Mouse (Mus musculus) macrophage (primary cell): ENCODE measurements around the gene Tspyl3. TPM values are rescaled to one million over a fixed set of nuclear protein-coding genes. Genes with fewer than 3 reads are reported as not detected.
A peak's percentile ranks its signal among the peaks of the same experiment; 100 is the strongest.
"Not testable (repeated sequence)": the region's sequence is repeated elsewhere in the genome, so short reads cannot be mapped to it uniquely, and the experiment has no call there.

Experiments
- H3K27ac ChIP-seq: fragments of 350-480 bp; formaldehyde crosslinking; 2 replicates; pipeline ENCODE4 v1.9.0; 2021
- H3K36me3 ChIP-seq: fragments of 350-480 bp; formaldehyde crosslinking; 2 replicates; pipeline ENCODE4 v1.9.0; 2021; ENCODE audit errors: inconsistent target
- H3K4me3 ChIP-seq: fragments of 350-480 bp; formaldehyde crosslinking; 2 replicates; pipeline ENCODE4 v1.9.0; 2021; ENCODE audit errors: inconsistent target
- H3K79me2 ChIP-seq: fragments of 350-480 bp; formaldehyde crosslinking; 2 replicates; pipeline ENCODE4 v1.9.0; 2021; ENCODE audit errors: inconsistent target
- WGBS: methylation state at CpG from one replicate; pipeline ENCODE4 v1.1.7; 2026; ENCODE audit warnings: inconsistent platforms; ENCODE audit not compliant: missing documents; 5-methylcytosine and 5-hydroxymethylcytosine counted together
- polyA plus RNA-seq: library from polyadenylated mRNA; stranded (reverse); fragments of 250-400 nt; gene quantifications from 3 replicates; pipeline ENCODE4 v1.2.4, GENCODE M21; 2018; ENCODE audit warnings: inconsistent platforms
- total RNA-seq, 78 experiments: library from RNA; depleted of rRNA; stranded (reverse); fragments of 250-400 nt; gene quantifications; 1 replicate in 9 of 78; 2 replicates in 24 of 78; 3 replicates in 43 of 78; 4 replicates in 2 of 78; pipeline ENCODE4 v1.2.4; 2018; ENCODE audit warnings: inconsistent platforms in 56 of 78

The Tspyl3 gene
- total RNA-seq (2018; cell fraction: chromatin; rRNA removed) = 1 to 10 TPM; 2.0 to 8.6 (median 4.8) TPM
- total RNA-seq (2018; cell fraction: cytosol; rRNA removed) = 1 to 10 TPM; 3.9 to 7.4 (median 5.7) TPM
- 10 to 100 TPM in 5 of 26 experiments, 1 to 10 TPM in 21; 3.1 to 13.7 (median 7.6) TPM for total RNA-seq (2018; cell fraction: nucleus; rRNA removed)
- polyA plus RNA-seq = 3.4 to 5.4 TPM (median 4.4 TPM) in 3 replicates

GRCm38 (mm10) chr2:153224946-153225594 is at the start of gene Tspyl3:
Gene Tspyl3 (minus strand): TSS chr2:153225441.
- 4% methylated on average over 29 of the region's 31 CpGs for WGBS
- Histone ChIP-seq H3K79me2 (peaks cover 17% of the 10 kb centered on the region; the same call in 1 of the 2 replicates), H3K4me3 (peak within 1 kb of the TSS; percentile 45), H3K36me3 (peaks cover 16% of the 10 kb centered on the region), H3K27ac (peak within 1 kb of the TSS; percentile 45)

GRCm38 (mm10) chr2:153274919-153275247 is 49.6 kb upstream of the Tspyl3 start:
- no peaks in the 10 kb centered on the region for H3K36me3 ChIP-seq
- H3K27ac ChIP-seq = no peak overlapping the region
- H3K4me3 ChIP-seq = no peak overlapping the region
- no peaks in the 10 kb centered on the region for H3K79me2 ChIP-seq
- 86% methylated on average over 6 of the region's 6 CpGs for WGBS

DNA sequence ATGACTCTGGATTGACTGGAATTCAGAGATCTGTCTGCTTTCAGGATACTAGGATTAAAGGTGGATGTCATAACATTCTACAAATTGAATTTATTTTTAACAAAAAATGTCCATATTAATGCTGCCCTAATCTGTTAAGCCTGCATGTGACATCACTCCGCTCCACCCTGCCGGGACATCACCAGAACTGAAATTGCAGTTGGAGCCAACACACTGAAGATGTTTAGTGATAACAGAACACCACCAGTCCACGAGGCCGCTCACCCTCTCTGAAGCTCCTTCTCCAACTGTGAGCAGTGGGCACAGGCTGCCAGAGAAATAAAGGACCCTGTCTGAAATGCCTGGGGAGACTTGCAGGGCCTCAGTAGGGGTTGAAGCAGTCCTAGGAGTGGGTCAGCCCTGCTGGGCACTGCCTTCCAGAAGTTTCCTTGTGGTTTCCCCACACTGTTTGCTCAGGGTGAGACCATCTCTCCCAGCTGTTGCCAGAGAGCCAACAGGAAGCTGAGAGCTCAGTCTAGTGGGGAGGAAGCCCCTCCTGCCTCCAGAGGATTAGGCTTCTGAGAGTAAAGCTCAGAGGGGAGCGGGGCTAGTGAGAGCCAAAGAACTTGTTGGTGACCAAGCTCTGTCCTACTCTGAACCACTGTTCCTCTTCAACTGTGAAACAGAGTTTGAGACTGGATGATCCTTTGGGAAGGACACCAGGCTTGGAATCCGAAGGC is 49.1 kb upstream of the Tspyl3 start:
- H3K36me3 ChIP-seq, H3K79me2 ChIP-seq, H3K27ac ChIP-seq, H3K4me3 ChIP-seq: not testable (repeated sequence)
- WGBS = 92% methylated on average over 3 of the region's 6 CpGs

- WGBS = 61% methylated on average over 7 of the region's 8 CpGs
- not testable (repeated sequence) for H3K4me3 ChIP-seq, H3K79me2 ChIP-seq, H3K36me3 ChIP-seq, H3K27ac ChIP-seq
These were observed 45.1 kb upstream of the Tspyl3 start for GRCm38 (mm10) chr2:153270231-153270915.

- peaks cover 6% of the 10 kb centered on the region; the same call in 1 of the 2 replicates for H3K36me3 ChIP-seq
- H3K79me2 ChIP-seq = no peaks in the 10 kb centered on the region
- H3K27ac ChIP-seq = no peak overlapping the region
- whole genome bisulfite sequencing = 75% methylated on average over 2 of the region's 2 CpGs
- H3K4me3 ChIP-seq = no peak overlapping the region
These were observed 42.1 kb upstream of the Tspyl3 start for GRCm38 (mm10) chr2:153267331-153267730.

- no peak overlapping the region for H3K27ac ChIP-seq
- no peak overlapping the region for H3K4me3 ChIP-seq
- WGBS = 25% methylated on average over 1 of the region's 7 CpGs
- H3K36me3 ChIP-seq = peaks cover 13% of the 10 kb centered on the region; the same call in 1 of the 2 replicates
- H3K79me2 ChIP-seq = no peaks in the 10 kb centered on the region
These were observed 37.8 kb upstream of the Tspyl3 start for GRCm38 (mm10) chr2:153263053-153263452.

DNA sequence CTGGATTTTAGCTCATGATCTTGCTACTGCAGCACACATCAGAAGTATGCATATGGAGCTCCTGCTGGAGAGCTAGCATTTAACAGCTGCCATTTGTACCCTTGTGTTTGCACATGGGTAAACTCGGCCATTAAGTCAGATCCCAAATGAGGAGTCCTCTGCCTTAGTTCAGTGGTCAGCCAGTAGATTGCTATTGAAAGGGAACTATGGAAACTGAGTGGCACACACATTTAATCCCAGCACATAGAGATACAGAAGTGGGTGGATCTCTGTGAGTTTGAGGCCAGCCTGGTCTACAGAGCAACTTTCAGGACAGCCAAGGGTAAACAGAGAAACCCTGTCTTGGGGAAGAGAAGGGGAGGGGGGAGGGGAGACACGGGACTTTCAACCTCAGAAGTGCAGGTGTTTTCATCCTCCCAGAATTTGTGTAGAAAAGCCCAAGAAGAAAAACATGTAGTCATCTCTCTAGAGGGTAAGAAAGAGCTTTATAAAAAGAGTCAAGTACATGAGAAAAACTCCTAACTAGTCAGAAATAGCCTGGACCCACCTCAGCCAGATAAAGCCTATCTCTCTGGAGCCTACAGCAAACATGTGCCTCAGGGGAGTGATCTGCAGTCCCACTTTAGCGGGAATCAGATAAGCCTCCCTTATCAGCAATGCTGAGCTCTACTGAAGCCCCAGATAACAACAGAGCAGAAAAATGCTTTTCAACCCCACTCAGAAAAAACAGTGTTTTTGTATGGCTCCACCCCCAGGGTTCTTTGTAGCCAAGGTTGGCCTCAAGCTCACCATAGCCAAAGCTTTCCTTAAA is 34.8 kb upstream of the Tspyl3 start:
- Histone ChIP-seq H3K79me2 (no peaks in the 10 kb centered on the region), H3K27ac (peak overlapping the region; percentile 43), H3K4me3 (no peak overlapping the region), H3K36me3 (peaks cover 13% of the 10 kb centered on the region; the same call in 1 of the 2 replicates)
- WGBS = 60% methylated on average over 3 of the region's 3 CpGs

- H3K4me3 ChIP-seq = no peak overlapping the region
These were observed 34.0 kb upstream of the Tspyl3 start for GRCm38 (mm10) chr2:153259030-153259863.

DNA sequence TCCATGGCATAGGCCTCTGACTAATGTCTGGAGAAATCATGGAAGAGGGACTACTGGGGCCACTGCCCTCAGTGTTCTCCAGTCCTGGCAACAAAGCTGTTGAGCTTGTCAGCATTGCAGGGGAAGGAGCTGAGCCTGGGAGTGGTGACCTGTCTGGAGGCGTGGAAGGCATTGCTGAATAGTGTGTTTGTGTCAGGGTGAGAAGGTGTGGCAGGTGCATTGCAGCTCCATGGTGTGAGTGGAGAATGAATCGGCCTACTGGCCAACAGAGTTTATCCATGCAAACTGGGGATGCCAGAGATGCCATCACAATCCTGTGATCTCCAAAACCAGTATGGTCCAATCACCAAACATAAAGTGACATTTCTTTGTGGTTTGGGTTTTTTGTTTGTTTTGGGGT is 31.4 kb upstream of the Tspyl3 start:
- 95% methylated on average over 2 of the region's 2 CpGs for WGBS
- no peaks in the 10 kb centered on the region for H3K79me2 ChIP-seq
- H3K4me3 ChIP-seq = no peak overlapping the region
- H3K36me3 ChIP-seq = peaks cover 10% of the 10 kb centered on the region
- no peak overlapping the region for H3K27ac ChIP-seq

More at GRCm38 (mm10) chr2:153259030-153259863, 34.0 kb upstream of the Tspyl3 start:
- peak overlapping the region; percentile 43 for H3K27ac ChIP-seq
- H3K36me3 ChIP-seq = peaks cover 13% of the 10 kb centered on the region; the same call in 1 of the 2 replicates
- H3K79me2 ChIP-seq = no peaks in the 10 kb centered on the region
- 21% methylated on average over 12 of the region's 12 CpGs for WGBS

DNA sequence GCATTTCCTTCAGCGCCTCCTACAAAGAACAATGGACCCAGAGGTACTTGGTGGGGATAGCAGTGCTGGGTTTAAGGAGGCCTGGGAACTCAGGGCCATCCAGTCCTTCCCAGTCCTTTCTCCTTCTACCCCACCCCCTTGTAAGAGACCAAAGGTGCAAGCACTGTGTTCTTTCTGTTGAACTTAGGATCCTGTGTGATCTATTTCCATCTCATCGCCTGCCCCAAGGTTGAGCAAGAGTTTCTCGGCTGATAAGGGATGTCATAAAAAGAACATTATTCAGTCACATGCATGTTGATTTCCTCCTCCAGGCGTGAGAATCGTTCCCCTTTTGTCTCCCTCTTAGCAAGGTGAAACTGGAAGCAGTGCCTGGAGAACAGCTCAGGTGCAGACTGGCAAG is 24.5 kb upstream of the Tspyl3 start:
- no peaks in the 10 kb centered on the region for H3K79me2 ChIP-seq
- no peak overlapping the region for H3K27ac ChIP-seq
- peaks cover 6% of the 10 kb centered on the region for H3K36me3 ChIP-seq
- 26% methylated on average over 4 of the region's 5 CpGs for WGBS
- no peak overlapping the region for H3K4me3 ChIP-seq

DNA sequence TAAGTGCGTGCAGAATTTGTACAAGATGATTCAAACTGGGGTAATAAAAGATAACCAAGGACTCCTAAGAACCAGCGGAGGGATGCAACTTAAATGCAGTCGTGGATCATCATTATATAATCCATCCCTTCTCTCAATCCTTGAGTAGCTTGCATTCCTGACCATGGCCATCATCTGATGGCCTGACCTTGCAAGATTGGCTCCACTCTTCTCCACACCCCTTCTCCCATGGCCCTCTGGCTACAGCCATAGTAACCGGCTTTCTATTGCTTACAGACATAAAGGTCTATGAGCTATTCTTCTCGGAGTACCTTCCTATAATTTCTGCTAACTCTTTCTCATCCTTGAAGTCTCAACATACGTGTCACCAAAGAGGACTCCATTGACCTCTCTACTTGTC is 16.9 kb upstream of the Tspyl3 start:
- H3K36me3 ChIP-seq = no peaks in the 10 kb centered on the region
- peak overlapping the region; percentile 78 for H3K27ac ChIP-seq
- H3K4me3 ChIP-seq = peak overlapping the region; percentile 60
- peaks cover 52% of the 10 kb centered on the region for H3K79me2 ChIP-seq
- WGBS = 73% methylated on average over 6 of the region's 6 CpGs

- Histone ChIP-seq H3K4me3 (peak within 1 kb of the TSS; percentile 93), H3K27ac (peak within 1 kb of the TSS; percentile 92), H3K36me3 (0 out of 2 replicates have a peak, but pooled peaks cover under 1% of the 10 kb centered on the region), H3K79me2 (peaks cover 60% of the 10 kb centered on the region)
- WGBS = under 1% methylated on average over 54 of the region's 72 CpGs
These were observed 16.2 kb upstream of the Tspyl3 start, which contains the start of the genes Plagl2 and Pofut1 for GRCm38 (mm10) chr2:153241250-153242014. Gene Plagl2 (minus strand): TSS chr2:153241426. Gene Pofut1 (plus strand): TSS chr2:153241533.
